Mouse (Mus musculus) forebrain, embryonic 11.5 days (tissue): ENCODE data around the gene Tmem40. TPM values are rescaled to one million over a fixed set of nuclear protein-coding genes. Genes with fewer than 3 reads are reported as not detected.
A peak's percentile ranks its signal among the peaks of the same experiment; 100 is the strongest.

Source experiments
- ATAC-seq: fragments of 200-750 bp; cut with Nextera tagmentation; replicated peaks from 2 replicates; pipeline ENCODE4 v1.8.0; 2017; ENCODE audit warnings: moderate TSS enrichment; ENCODE audit not compliant: low FRiP score
- DNase-seq: peaks from one replicate; pipeline ENCODE4 v3.0.0-alpha.2; 2017; ENCODE audit warnings: low spot score
- H3K27ac ChIP-seq: fragments of 300-500 bp; sonication (generic); 2 replicates; pipeline ENCODE4 v1.5.1; 2014; ENCODE audit warnings: low read depth, low read length
- H3K27me3 ChIP-seq: fragments of 300-500 bp; sonication (generic); 2 replicates; pipeline ENCODE4 v1.6.1; 2014; ENCODE audit warnings: mild to moderate bottlenecking, low read length, mixed read lengths; ENCODE audit not compliant: control insufficient read depth, insufficient read depth
- H3K36me3 ChIP-seq: fragments of 300-500 bp; sonication (generic); 2 replicates; pipeline ENCODE4 v1.6.1; 2014; ENCODE audit warnings: mild to moderate bottlenecking, low read length, moderate library complexity, mixed read lengths; ENCODE audit not compliant: control insufficient read depth, insufficient read depth
- H3K4me1 ChIP-seq: fragments of 300-500 bp; sonication (generic); replicated peaks from 2 replicates; pipeline ENCODE4 v1.6.1; 2014; ENCODE audit warnings: low read length, mixed read lengths; ENCODE audit not compliant: control insufficient read depth, insufficient read depth
- H3K4me2 ChIP-seq: fragments of 300-500 bp; sonication (generic); 2 replicates; pipeline ENCODE4 v1.6.1; 2014; ENCODE audit warnings: low read depth, mild to moderate bottlenecking, low read length, moderate library complexity, mixed read lengths; ENCODE audit not compliant: severe bottlenecking
- H3K4me3 ChIP-seq: fragments of 300-500 bp; sonication (generic); 2 replicates; pipeline ENCODE4 v1.5.1; 2014; ENCODE audit warnings: low read depth, low read length
- H3K9ac ChIP-seq: fragments of 300-500 bp; sonication (generic); 2 replicates; pipeline ENCODE4 v1.6.1; 2014; ENCODE audit warnings: low read length
- H3K9me3 ChIP-seq: fragments of 300-500 bp; sonication (generic); 2 replicates; pipeline ENCODE4 v1.6.1; 2016; ENCODE audit warnings: low read length, mixed read lengths; ENCODE audit not compliant: control insufficient read depth
- WGBS: fragments of 180-500 bp; shearing (Covaris S2); extraction: QIAGEN DNeasy Blood & Tissue Kit; methylation state at CpG from one replicate; pipeline ENCODE4 v1.1.7; 2014; 5-methylcytosine and 5-hydroxymethylcytosine counted together
- polyA plus RNA-seq: library from polyadenylated mRNA; unstranded; fragments of >200 nt; fragmentation: Nextera tagmentation; extraction: Ambion mirVana; gene quantifications from 2 replicates; pipeline ENCODE4 v1.2.1, GENCODE M21; 2014

Gene Tmem40
- polyA plus RNA-seq, 1 experiment from 2014 or later, result 2.2 TPM

DNA sequence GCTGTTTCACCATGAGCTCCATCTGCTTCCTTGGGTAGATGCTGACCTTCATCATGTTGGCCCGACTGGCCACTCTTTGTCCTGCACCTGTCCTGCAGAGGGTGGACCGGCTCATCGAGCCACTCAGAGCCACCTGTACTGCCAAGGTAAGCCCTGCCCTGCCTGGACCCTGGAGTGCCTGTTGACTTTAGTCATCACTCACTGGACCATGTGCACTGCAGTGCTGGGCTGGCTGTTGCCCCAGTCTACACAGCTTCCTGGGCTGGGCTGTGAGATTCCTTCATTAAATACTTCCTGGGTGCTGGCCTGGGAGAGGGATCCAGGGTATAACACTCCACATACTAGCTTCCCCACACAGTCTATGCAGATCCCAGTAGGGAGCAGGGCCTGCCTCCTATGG lies 39.6 kb upstream of the Tmem40 start:
- Histone ChIP-seq H3K4me1 (peaks cover 11% of the 10 kb centered on the region), H3K9me3 (no peaks in the 10 kb centered on the region), H3K9ac (no peak overlapping the region), H3K27me3 (no peaks in the 10 kb centered on the region), H3K27ac (no peak overlapping the region), H3K4me2 (no peak overlapping the region), H3K4me3 (no peak overlapping the region), H3K36me3 (peaks cover 19% of the 10 kb centered on the region)
- DNase-seq (no peak), ATAC-seq (no peak)
- WGBS, result 95% methylated on average over 3 of the region's 3 CpGs

DNA sequence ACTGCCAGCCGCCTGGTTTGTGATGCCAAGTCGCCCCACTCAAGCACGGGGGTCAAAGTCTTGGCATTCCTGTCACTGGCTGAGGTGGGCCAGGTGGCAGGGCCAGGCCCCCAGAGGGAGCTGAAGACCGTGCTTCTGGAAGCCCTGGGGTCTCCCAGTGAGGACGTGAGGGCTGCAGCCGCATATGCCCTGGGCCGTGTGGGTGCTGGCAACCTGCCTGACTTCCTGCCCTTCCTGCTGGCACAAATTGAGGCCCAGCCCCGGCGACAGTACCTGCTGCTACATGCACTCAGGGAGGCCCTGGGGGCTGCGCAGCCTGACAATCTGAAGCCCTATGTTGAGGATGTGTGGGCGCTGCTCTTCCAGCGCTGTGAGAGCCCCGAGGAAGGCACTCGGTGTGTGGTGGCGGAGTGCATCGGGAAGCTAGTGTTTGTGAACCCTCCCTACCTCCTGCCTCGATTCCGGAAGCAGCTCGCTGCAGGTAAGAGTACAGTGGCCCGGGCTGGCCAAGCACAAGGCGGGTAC lies 30.5 kb upstream of the Tmem40 start:
- DNase-seq, result no peak
- Histone ChIP-seq H3K9ac (no peak overlapping the region), H3K27me3 (no peaks in the 10 kb centered on the region), H3K27ac (no peak overlapping the region), H3K4me3 (no peak overlapping the region), H3K9me3 (no peaks in the 10 kb centered on the region), H3K36me3 (peaks cover 28% of the 10 kb centered on the region), H3K4me2 (no peak overlapping the region), H3K4me1 (no peaks in the 10 kb centered on the region)
- WGBS, result 91% methylated on average over 21 of the region's 21 CpGs
- ATAC-seq, result no peak

DNA sequence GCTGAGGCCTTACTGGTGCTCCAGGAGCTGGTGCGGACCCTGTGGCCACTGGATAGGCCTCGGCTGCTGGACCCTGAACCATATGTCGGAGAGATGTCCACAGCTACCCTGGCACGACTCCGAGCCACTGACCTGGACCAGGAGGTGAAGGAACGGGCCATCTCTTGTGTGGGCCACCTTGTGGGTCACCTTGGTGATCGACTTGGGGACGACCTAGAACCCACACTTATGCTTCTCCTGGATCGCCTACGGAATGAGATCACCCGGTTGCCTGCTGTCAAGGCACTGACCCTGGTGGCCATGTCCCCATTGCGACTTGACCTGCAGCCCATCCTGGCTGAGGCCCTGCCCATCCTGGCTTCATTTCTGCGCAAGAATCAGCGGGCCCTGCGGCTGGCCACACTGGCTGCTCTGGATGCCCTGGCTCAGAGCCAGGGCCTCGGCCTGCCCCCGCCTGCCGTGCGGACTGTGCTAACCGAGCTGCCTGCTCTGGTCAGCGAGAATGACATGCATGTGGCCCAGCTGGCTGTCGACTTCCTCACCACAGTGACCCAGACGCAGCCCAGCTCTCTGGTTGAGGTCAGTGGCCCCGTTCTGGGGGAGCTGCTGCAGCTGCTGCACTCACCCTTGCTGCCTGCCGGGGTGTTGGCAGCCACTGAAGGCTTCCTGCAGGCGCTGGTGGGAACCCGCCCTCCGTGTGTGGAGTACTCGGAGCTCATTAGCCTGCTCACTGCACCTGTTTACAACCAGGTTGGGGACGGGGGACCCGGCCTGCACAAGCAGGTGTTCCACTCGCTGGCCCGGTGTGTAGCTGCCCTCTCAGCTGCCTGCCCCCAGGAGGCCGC lies 29.9 kb upstream of the Tmem40 start:
- no peak overlapping the region for H3K4me3 ChIP-seq
- ATAC-seq (no peak), DNase-seq (no peak)
- no peak overlapping the region for H3K27ac ChIP-seq
- H3K27me3 ChIP-seq, result no peaks in the 10 kb centered on the region
- H3K9ac ChIP-seq, result no peak overlapping the region
- no peak overlapping the region for H3K4me2 ChIP-seq
- no peaks in the 10 kb centered on the region for H3K9me3 ChIP-seq
- 96% methylated on average over 34 of the region's 34 CpGs for WGBS
- no peaks in the 10 kb centered on the region for H3K4me1 ChIP-seq
- H3K36me3 ChIP-seq, result peaks cover 27% of the 10 kb centered on the region

DNA sequence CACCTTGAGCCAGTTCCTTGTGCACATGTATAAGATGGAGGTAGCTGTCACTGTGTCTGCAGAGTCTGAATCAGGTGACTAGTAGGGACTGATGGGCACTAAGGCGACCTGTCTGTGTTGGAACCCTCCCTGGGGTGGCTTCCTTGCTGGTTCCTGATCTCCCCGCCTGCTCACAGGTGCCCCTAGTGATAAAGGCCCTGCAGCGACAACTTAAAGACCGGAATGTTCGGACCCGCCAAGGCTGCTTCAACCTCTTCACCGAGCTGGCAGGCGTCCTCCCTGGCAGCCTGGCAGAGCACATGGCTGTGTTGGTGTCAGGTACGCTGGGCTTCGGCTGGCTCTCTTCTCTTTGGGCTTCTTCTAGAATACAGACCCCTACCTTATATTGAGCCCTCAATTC lies 28.8 kb upstream of the Tmem40 start:
- H3K27me3 ChIP-seq, result no peaks in the 10 kb centered on the region
- no peak overlapping the region for H3K4me2 ChIP-seq
- no peak overlapping the region for H3K27ac ChIP-seq
- H3K4me3 ChIP-seq, result no peak overlapping the region
- 86% methylated on average over 10 of the region's 10 CpGs for WGBS
- ATAC-seq, result no peak
- DNase-seq, result no peak
- no peak overlapping the region for H3K9ac ChIP-seq
- no peaks in the 10 kb centered on the region for H3K4me1 ChIP-seq
- H3K36me3 ChIP-seq, result peaks cover 33% of the 10 kb centered on the region
- no peaks in the 10 kb centered on the region for H3K9me3 ChIP-seq

DNA sequence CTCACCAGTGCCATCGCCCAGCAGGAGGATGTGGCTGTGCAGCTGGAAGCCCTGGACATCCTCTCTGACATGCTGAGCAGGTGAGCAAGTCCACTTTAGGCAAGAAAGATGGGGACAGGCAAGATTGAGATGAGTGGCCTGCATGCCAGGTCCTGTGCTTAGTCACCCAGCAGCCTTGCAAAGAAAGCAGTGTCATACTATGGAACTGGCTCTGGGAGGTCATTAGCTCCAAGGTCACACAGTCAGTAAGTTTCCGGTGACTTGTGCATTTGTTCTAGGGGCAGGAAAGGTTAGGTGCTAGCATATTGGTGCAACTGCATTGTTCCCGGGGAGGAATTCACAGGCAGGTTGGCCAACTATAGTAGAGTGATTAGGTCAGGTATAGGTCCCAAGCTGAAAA lies 20.6 kb upstream of the Tmem40 start:
- peaks cover 22% of the 10 kb centered on the region for H3K36me3 ChIP-seq
- DNase-seq, result no peak
- no peak overlapping the region for H3K4me2 ChIP-seq
- H3K27ac ChIP-seq, result no peak overlapping the region
- no peak overlapping the region for H3K9ac ChIP-seq
- H3K27me3 ChIP-seq, result no peaks in the 10 kb centered on the region
- ATAC-seq, result no peak
- no peak overlapping the region for H3K4me3 ChIP-seq
- H3K4me1 ChIP-seq, result no peaks in the 10 kb centered on the region
- WGBS, result 94% methylated on average over 3 of the region's 3 CpGs
- no peaks in the 10 kb centered on the region for H3K9me3 ChIP-seq

DNA sequence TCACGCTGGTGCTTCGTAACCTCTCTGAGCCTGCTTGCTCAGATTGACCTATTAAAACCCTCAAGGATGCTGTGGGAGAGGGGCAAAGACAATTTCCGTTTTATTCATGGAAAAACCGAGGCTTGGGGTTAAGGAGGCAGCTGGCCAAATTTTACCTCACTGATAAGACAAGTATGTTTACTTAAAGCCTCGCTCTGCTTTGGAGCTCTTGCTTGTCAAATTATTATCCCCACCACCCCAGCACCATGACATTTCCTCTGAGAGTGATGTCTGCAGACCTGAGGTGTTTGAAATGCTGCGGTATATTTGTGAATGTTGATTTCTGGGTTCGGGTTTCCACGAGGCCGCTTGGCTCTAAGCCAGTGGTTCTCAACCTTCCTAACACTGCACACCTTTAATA lies 14.2 kb upstream of the Tmem40 start:
- DNase-seq (no peak), ATAC-seq (no peak)
- peaks cover 4% of the 10 kb centered on the region; the same call in 1 of the 2 replicates for H3K4me1 ChIP-seq
- no peaks in the 10 kb centered on the region; the same call in 1 of the 2 replicates for H3K36me3 ChIP-seq
- no peak overlapping the region for H3K27ac ChIP-seq
- no peak overlapping the region; the same call in 1 of the 2 replicates for H3K9ac ChIP-seq
- H3K4me3 ChIP-seq, result peak overlapping the region; percentile 78
- peak overlapping the region; percentile 84 for H3K4me2 ChIP-seq
- 87% methylated on average over 9 of the region's 9 CpGs for WGBS
- H3K27me3 ChIP-seq, result no peaks in the 10 kb centered on the region
- H3K9me3 ChIP-seq, result no peaks in the 10 kb centered on the region

DNA sequence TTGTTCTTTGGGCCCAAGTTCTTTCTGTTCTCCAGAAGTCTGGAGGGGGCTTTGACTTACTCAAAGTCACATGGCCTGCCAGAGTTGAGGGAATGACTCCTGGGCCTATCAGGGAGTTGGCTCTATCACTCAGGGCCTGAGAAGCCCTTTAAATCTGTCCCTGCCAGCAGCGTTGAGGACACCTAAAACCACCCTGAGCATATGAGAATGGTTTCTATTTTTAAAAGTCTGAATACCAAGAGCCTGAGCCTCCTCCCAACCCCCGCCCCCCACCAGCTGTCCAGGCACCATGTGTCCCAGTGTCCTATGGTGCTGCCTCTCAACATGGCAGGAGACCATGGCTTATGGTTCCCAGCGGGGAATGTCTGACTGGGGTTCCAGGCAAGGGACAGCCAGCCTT lies 13.6 kb upstream of the Tmem40 start:
- peak overlapping the region; percentile 91 for H3K9ac ChIP-seq
- WGBS, result 61% methylated on average over 3 of the region's 3 CpGs
- H3K27me3 ChIP-seq, result no peaks in the 10 kb centered on the region
- DNase-seq (no peak), ATAC-seq (no peak)
- peak overlapping the region; percentile 78 for H3K4me3 ChIP-seq
- no peaks in the 10 kb centered on the region for H3K9me3 ChIP-seq
- peaks cover 4% of the 10 kb centered on the region; the same call in 1 of the 2 replicates for H3K4me1 ChIP-seq
- no peaks in the 10 kb centered on the region; the same call in 1 of the 2 replicates for H3K36me3 ChIP-seq
- no peak overlapping the region for H3K27ac ChIP-seq
- peak overlapping the region; percentile 84 for H3K4me2 ChIP-seq

DNA sequence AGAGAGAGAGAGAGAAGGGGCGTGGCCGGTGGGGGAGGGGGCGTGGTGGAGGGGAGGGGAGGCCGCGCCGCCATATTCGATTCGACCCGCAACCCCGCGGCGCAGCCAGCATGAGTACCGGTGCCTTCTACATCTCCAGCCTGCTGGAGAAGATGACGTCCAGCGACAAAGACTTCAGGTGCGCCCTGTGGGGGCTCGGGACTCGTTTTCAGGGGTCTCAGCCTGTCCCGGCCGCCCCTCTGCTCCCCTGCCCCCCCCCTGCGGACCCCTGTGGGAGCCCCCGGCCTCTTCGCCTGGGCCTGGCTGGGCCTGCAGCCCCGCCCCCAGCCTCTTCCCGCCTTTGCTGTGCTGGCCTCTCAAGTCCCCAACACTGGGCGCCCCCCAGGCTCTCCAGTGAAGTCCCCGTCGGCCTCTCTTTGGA lies 12.3 kb upstream of the Tmem40 start, which contains the start of gene Cand2:
TSS of gene Cand2 (plus strand) at position 38 of the 421 bp plus-strand sequence.
- peak; percentile 92 for ATAC-seq
- Histone ChIP-seq H3K36me3 (no peaks in the 10 kb centered on the region; the same call in 1 of the 2 replicates), H3K4me3 (peak within 1 kb of the TSS; percentile 78), H3K4me1 (peaks cover 4% of the 10 kb centered on the region; the same call in 1 of the 2 replicates), H3K27ac (peak within 1 kb of the TSS; percentile 64), H3K9ac (peak within 1 kb of the TSS; percentile 91), H3K9me3 (no peaks in the 10 kb centered on the region), H3K4me2 (peak within 1 kb of the TSS; percentile 84), H3K27me3 (no peaks in the 10 kb centered on the region)
- under 1% methylated on average over 26 of the region's 28 CpGs for WGBS
- DNase-seq, result peak; percentile 93
